Mouse (Mus musculus): Measurements from ENCODE around the gene Cntn5. TPM values are rescaled to one million over a fixed set of nuclear protein-coding genes. Genes with fewer than 3 reads are reported as not detected.

Gene Cntn5
- polyA plus RNA-seq, 1 experiment, result not detected

DNA sequence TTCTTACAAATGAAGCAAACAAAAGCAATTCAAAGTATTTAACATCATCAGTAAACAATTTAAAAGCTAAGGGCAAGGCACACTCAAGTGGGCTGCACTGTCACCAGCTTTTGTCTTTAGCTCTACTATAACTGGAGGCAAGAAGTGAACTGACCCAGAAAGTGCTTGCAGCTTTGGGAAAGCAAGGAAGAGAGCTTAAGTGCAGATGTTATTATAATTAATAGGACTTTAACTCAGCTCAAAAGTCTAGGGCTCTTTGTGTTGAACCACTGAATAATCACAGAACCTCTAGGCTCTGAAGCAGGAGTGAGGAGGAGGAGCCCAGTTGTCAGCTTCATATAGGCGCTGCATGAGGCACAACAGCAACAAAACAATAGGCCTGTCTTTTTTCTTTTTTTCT, 1049.8 kb downstream of the Cntn5 start:
- no peak overlapping the region for H3ac ChIP-seq (ENCODE audit: control insufficient read depth, insufficient read length, low read depth)
- no peaks in the 10 kb centered on the region for H3K79me3 ChIP-seq (ENCODE audit: low read depth)
- no peak overlapping the region for H3K4me3 ChIP-seq (ENCODE audit: insufficient read depth, poor library complexity, severe bottlenecking)
- no peaks in the 10 kb centered on the region for H3K27me3 ChIP-seq (ENCODE audit: control insufficient read depth, insufficient read depth, insufficient read length)
- no peaks in the 10 kb centered on the region for H3K36me3 ChIP-seq (ENCODE audit: control insufficient read depth, insufficient read depth)
- no peaks in the 10 kb centered on the region for H3K79me2 ChIP-seq (ENCODE audit: control insufficient read depth, insufficient read depth)
- TF ChIP-seq CEBPB (IDR thresholded peaks at IDR 0.05; ENCODE audit: low read depth), result no peak

DNA sequence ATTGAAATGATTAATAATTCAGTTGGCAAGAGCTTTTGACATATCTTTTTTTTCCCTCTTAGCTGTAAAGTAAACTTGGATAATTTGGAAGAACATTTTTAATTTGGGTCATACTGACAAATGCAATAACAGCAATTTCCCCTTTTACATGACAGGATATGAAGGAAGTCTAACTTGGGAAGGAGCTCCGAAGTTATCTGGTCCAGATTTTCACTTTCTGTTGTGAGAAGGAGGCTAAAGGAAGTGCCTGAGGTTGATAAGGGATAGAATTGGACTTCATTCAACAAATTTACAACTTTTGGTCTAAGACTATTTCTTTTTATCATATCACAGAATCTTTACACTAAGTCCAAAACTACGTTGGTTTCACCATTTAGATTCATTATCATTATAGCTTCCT, 1074.3 kb downstream of the Cntn5 start:
- Histone ChIP-seq H3ac (ENCODE audit: control insufficient read depth, insufficient read length, low read depth) (no peak overlapping the region), H3K27me3 (ENCODE audit: control insufficient read depth, insufficient read depth, insufficient read length) (no peaks in the 10 kb centered on the region), H3K79me2 (ENCODE audit: control insufficient read depth, insufficient read depth) (no peaks in the 10 kb centered on the region), H3K36me3 (ENCODE audit: control insufficient read depth, insufficient read depth) (no peaks in the 10 kb centered on the region), H3K79me3 (ENCODE audit: low read depth) (no peaks in the 10 kb centered on the region), H3K4me3 (ENCODE audit: insufficient read depth, poor library complexity, severe bottlenecking) (no peak overlapping the region)
- TF ChIP-seq FOSL1 (IDR thresholded peaks at IDR 0.05; ENCODE audit: insufficient read depth, low read length, poor library complexity, severe bottlenecking) (no peak), MYOD1 (IDR thresholded peaks at IDR 0.05; ENCODE audit: control insufficient read depth, insufficient read length, low read depth) (no peak)

DNA sequence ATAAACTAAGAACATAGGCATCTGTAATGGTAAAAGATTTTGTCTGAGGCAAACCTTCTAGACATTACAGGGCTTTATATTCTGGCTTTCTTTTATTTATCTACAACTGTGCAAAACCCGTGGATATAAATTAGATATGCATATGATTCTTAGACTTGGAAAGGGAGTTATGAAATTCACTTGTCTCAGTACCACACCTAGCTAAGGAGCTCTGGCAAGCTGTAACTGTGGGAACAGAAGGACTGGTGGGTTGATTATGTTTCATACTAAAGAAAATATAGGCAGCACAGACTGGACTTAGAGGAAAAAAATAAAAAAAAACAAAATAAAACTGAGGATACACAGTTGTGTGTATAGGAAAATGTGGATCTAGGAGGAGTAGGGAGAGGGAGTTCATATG, 1084.6 kb downstream of the Cntn5 start:
- TF ChIP-seq CEBPB (IDR thresholded peaks at IDR 0.05; ENCODE audit: low read depth) (no peak), USF1 (IDR thresholded peaks at IDR 0.05; ENCODE audit: low read depth) (no peak), CTCF (IDR thresholded peaks at IDR 0.05; ENCODE audit: control insufficient read depth, insufficient read depth, insufficient read length) (no peak), MYOD1 (IDR thresholded peaks at IDR 0.05; ENCODE audit: control insufficient read depth, insufficient read length, low read depth) (no peak), MYOG (IDR thresholded peaks at IDR 0.05; ENCODE audit: control insufficient read depth, extremely low read depth, insufficient read length) (no peak), MAX (IDR thresholded peaks at IDR 0.05) (no peak), FOSL1 (IDR thresholded peaks at IDR 0.05; ENCODE audit: insufficient read depth, low read length, poor library complexity, severe bottlenecking) (no peak)
- Histone ChIP-seq H3K27me3 (ENCODE audit: control insufficient read depth, insufficient read depth, insufficient read length) (no peaks in the 10 kb centered on the region), H3ac (ENCODE audit: control insufficient read depth, insufficient read length, low read depth) (no peak overlapping the region), H3K4me3 (ENCODE audit: insufficient read depth, poor library complexity, severe bottlenecking) (no peak overlapping the region), H3K36me3 (ENCODE audit: control insufficient read depth, insufficient read depth) (no peaks in the 10 kb centered on the region), H3K79me3 (ENCODE audit: low read depth) (no peaks in the 10 kb centered on the region), H3K79me2 (ENCODE audit: control insufficient read depth, insufficient read depth) (no peaks in the 10 kb centered on the region)

DNA sequence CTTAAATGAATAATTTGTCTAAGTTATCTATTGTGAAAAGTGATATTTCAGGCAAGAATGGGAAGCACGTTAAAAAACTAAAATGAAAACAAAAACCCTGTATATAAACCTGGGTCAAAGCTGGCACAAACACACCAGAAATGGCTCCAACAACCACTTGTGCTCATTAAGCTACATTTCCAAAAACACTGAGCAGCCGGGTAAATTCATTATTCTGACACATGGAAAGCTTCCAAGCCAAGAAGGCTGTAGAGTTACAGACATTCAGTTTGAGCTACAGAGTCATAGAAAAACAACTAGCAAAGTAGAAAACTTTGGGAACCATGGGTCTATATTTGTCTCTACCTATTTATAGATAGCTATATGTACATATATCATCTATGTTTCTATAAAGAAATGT, 1087.1 kb downstream of the Cntn5 start:
- TF ChIP-seq CEBPB (IDR thresholded peaks at IDR 0.05; ENCODE audit: low read depth), result no peak
- no peak for TF ChIP-seq MYOD1 (IDR thresholded peaks at IDR 0.05; ENCODE audit: control insufficient read depth, insufficient read length, low read depth)
- TF ChIP-seq MYOG (IDR thresholded peaks at IDR 0.05; ENCODE audit: control insufficient read depth, extremely low read depth, insufficient read length), result no peak
- no peak for TF ChIP-seq MAX (IDR thresholded peaks at IDR 0.05)
- no peak for TF ChIP-seq USF1 (IDR thresholded peaks at IDR 0.05; ENCODE audit: low read depth)
- TF ChIP-seq FOSL1 (IDR thresholded peaks at IDR 0.05; ENCODE audit: insufficient read depth, low read length, poor library complexity, severe bottlenecking), result no peak
- TF ChIP-seq CTCF (IDR thresholded peaks at IDR 0.05; ENCODE audit: control insufficient read depth, insufficient read depth, insufficient read length), result no peak
- no peaks in the 10 kb centered on the region for H3K79me3 ChIP-seq (ENCODE audit: low read depth)

DNA sequence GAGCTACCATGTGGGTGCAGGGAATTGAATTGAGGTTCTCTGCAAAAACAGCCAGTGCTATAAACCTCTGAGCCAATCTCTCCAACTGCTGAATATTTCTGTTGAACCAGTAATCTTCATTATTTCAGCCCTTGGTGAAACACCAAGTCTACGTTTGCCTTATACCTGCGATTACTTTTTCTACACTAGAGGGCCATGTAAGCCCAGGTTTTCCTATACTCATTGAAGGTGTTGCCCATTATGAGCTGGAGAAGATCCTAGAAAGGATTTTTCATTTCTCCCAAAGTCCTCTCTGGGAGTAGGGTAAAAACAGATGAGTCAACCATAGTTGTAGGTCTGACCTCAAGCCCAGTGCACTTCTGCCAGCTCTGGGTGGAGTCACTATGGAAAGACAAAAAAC, 1105.0 kb downstream of the Cntn5 start:
- TF ChIP-seq CEBPB (IDR thresholded peaks at IDR 0.05; ENCODE audit: low read depth) (no peak), MYOG (IDR thresholded peaks at IDR 0.05; ENCODE audit: control insufficient read depth, extremely low read depth, insufficient read length) (no peak), USF1 (IDR thresholded peaks at IDR 0.05; ENCODE audit: low read depth) (no peak), MYOD1 (IDR thresholded peaks at IDR 0.05; ENCODE audit: control insufficient read depth, insufficient read length, low read depth) (no peak), FOSL1 (IDR thresholded peaks at IDR 0.05; ENCODE audit: insufficient read depth, low read length, poor library complexity, severe bottlenecking) (no peak), MAX (IDR thresholded peaks at IDR 0.05) (no peak), CTCF (IDR thresholded peaks at IDR 0.05; ENCODE audit: control insufficient read depth, insufficient read depth, insufficient read length) (no peak)
- Histone ChIP-seq H3K79me2 (ENCODE audit: control insufficient read depth, insufficient read depth) (no peaks in the 10 kb centered on the region), H3K27me3 (ENCODE audit: control insufficient read depth, insufficient read depth, insufficient read length) (no peaks in the 10 kb centered on the region), H3ac (ENCODE audit: control insufficient read depth, insufficient read length, low read depth) (no peak overlapping the region), H3K79me3 (ENCODE audit: low read depth) (no peaks in the 10 kb centered on the region), H3K36me3 (ENCODE audit: control insufficient read depth, insufficient read depth) (no peaks in the 10 kb centered on the region), H3K4me3 (ENCODE audit: insufficient read depth, poor library complexity, severe bottlenecking) (no peak overlapping the region)

More for the DNA sequence above, 1087.1 kb downstream of the Cntn5 start:
- H3ac ChIP-seq (ENCODE audit: control insufficient read depth, insufficient read length, low read depth), result no peak overlapping the region
- no peaks in the 10 kb centered on the region for H3K36me3 ChIP-seq (ENCODE audit: control insufficient read depth, insufficient read depth)
- no peak overlapping the region for H3K4me3 ChIP-seq (ENCODE audit: insufficient read depth, poor library complexity, severe bottlenecking)
- no peaks in the 10 kb centered on the region for H3K27me3 ChIP-seq (ENCODE audit: control insufficient read depth, insufficient read depth, insufficient read length)
- no peaks in the 10 kb centered on the region for H3K79me2 ChIP-seq (ENCODE audit: control insufficient read depth, insufficient read depth)

DNA sequence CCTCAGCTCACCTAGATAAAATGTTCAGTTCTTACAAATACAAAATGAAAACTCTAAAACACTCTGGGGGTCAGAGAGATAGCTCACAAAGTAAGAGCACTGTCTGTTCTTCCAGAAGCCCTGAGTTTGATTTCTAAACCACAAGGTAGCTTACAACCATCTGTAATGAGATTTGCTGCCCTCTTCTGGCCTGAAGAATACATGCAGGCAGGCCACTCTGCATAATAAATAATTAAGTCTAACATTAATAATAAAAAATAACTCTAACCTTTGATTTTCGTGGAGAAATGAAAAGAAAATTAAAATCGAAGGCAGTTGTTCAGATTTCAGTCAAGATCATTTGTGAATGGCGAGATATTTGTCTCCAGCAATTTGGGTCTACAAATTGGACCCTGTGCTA, 1120.9 kb downstream of the Cntn5 start:
- Histone ChIP-seq H3ac (ENCODE audit: control insufficient read depth, insufficient read length, low read depth) (no peak overlapping the region), H3K27me3 (ENCODE audit: control insufficient read depth, insufficient read depth, insufficient read length) (no peaks in the 10 kb centered on the region), H3K4me3 (ENCODE audit: insufficient read depth, poor library complexity, severe bottlenecking) (no peak overlapping the region), H3K36me3 (ENCODE audit: control insufficient read depth, insufficient read depth) (no peaks in the 10 kb centered on the region), H3K79me2 (ENCODE audit: control insufficient read depth, insufficient read depth) (no peaks in the 10 kb centered on the region), H3K79me3 (ENCODE audit: low read depth) (no peaks in the 10 kb centered on the region)
- TF ChIP-seq CEBPB (IDR thresholded peaks at IDR 0.05; ENCODE audit: low read depth) (no peak), MYOG (IDR thresholded peaks at IDR 0.05; ENCODE audit: control insufficient read depth, extremely low read depth, insufficient read length) (no peak), USF1 (IDR thresholded peaks at IDR 0.05; ENCODE audit: low read depth) (no peak), CTCF (IDR thresholded peaks at IDR 0.05; ENCODE audit: control insufficient read depth, insufficient read depth, insufficient read length) (no peak), MYOD1 (IDR thresholded peaks at IDR 0.05; ENCODE audit: control insufficient read depth, insufficient read length, low read depth) (no peak), FOSL1 (IDR thresholded peaks at IDR 0.05; ENCODE audit: insufficient read depth, low read length, poor library complexity, severe bottlenecking) (no peak), MAX (IDR thresholded peaks at IDR 0.05) (no peak)

All from C2C12 (cell line).